Mouse (Mus musculus) intestine, postnatal 0 days (tissue): ENCODE measurements around the gene Tmem128. TPM values are rescaled to one million over a fixed set of nuclear protein-coding genes. Genes with fewer than 3 reads are reported as not detected.

Experiments used
- ATAC-seq: fragments of 200-750 bp; cut with Nextera tagmentation; 2 replicates; pipeline ENCODE4 v1.8.0; 2017; ENCODE audit warnings: mild to moderate bottlenecking, moderate TSS enrichment, moderate library complexity
- H3K27ac ChIP-seq: fragments of 300-500 bp; sonication (generic); 2 replicates; pipeline ENCODE4 v1.5.1; 2014; ENCODE audit warnings: mild to moderate bottlenecking, low read depth, low read length, moderate library complexity
- H3K27me3 ChIP-seq: fragments of 300-500 bp; sonication (generic); replicated peaks from 2 replicates; pipeline ENCODE4 v1.6.1; 2014; ENCODE audit warnings: low read length, mixed read lengths; ENCODE audit not compliant: control insufficient read depth, insufficient read depth
- H3K36me3 ChIP-seq: fragments of 300-500 bp; sonication (generic); 2 replicates; pipeline ENCODE4 v1.6.1; 2014; ENCODE audit warnings: mild to moderate bottlenecking, moderate library complexity; ENCODE audit not compliant: control insufficient read depth, insufficient read depth
- H3K4me1 ChIP-seq: fragments of 300-500 bp; sonication (generic); replicated peaks from 2 replicates; pipeline ENCODE4 v1.6.1; 2014; ENCODE audit warnings: antibody characterized with exemption, low read length, mixed read lengths; ENCODE audit not compliant: control insufficient read depth, insufficient read depth
- H3K4me2 ChIP-seq: fragments of 300-500 bp; sonication (generic); replicated peaks from 2 replicates; pipeline ENCODE4 v1.6.1; 2014; ENCODE audit warnings: low read depth, mild to moderate bottlenecking, moderate library complexity
- H3K4me3 ChIP-seq: fragments of 300-500 bp; sonication (generic); 2 replicates; pipeline ENCODE4 v1.5.1; 2014; ENCODE audit warnings: low read depth, low read length
- H3K9ac ChIP-seq: fragments of 300-500 bp; sonication (generic); 2 replicates; pipeline ENCODE4 v1.6.1; 2014; ENCODE audit warnings: mild to moderate bottlenecking, low read depth, low read length
- H3K9me3 ChIP-seq: fragments of 300-500 bp; sonication (generic); 2 replicates; pipeline ENCODE4 v1.6.1; 2016; ENCODE audit warnings: mixed run types; ENCODE audit not compliant: control insufficient read depth
- CTCF ChIP-seq: sonication (generic); IDR thresholded peaks from 2 replicates; pipeline ENCODE4 v1.5.1; 2016; ENCODE audit warnings: low read depth, mild to moderate bottlenecking, control low read depth, antibody characterized with exemption, moderate library complexity
- WGBS: fragments of 180-500 bp; shearing (Covaris S2); extraction: QIAGEN DNeasy Blood & Tissue Kit; methylation state at CpG from one replicate; pipeline ENCODE4 v1.1.7; 2014; 5-methylcytosine and 5-hydroxymethylcytosine counted together
- polyA plus RNA-seq: library from polyadenylated mRNA; unstranded; fragments of >200 nt; fragmentation: Nextera tagmentation; extraction: Ambion mirVana; gene quantifications from 2 replicates; pipeline ENCODE4 v1.2.1, GENCODE M21; 2015

The Tmem128 gene
- polyA plus RNA-seq, 1 experiment from 2014 or later = 83.1 TPM

DNA sequence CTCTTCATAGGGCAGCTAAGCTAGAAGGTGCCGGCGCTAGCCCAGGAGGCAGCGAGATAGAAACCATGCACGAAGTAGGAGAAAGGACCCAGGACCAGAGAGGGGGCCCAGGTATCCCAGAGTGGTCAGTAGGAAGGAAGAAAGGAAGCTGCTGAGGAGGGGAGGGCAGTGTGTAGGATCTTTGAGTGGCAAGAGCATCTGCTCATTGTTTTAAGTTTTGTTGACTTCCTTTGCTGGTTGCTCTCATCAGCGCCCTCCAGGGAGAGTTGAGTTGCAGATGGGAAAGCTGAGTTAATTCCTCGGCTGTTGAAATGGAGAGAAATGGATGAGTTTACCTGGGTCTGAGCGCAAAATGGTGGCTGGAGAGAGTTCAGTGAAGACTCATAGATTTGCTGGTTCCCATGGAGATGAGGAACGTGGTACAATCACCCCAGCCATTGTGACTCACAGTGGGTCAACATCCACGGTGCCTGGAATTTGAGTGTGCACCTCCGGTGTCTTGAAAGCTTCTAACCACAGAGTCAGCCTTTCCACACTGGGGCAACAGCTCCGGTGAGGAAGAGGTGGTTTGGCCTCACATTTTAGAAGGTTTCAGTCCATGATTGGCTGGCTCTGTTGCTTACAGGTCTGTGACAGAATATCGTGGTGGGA, 41.9 kb downstream of the Tmem128 start:
- H3K4me3 ChIP-seq = no peak overlapping the region
- no peak for ATAC-seq
- no peak overlapping the region for H3K9ac ChIP-seq
- WGBS = 86% methylated on average over 12 of the region's 12 CpGs
- no peak for TF ChIP-seq CTCF
- H3K4me2 ChIP-seq = no peak overlapping the region
- H3K4me1 ChIP-seq = no peaks in the 10 kb centered on the region
- H3K36me3 ChIP-seq = no peaks in the 10 kb centered on the region
- no peak overlapping the region for H3K27ac ChIP-seq
- H3K9me3 ChIP-seq = no peaks in the 10 kb centered on the region
- H3K27me3 ChIP-seq = no peaks in the 10 kb centered on the region

DNA sequence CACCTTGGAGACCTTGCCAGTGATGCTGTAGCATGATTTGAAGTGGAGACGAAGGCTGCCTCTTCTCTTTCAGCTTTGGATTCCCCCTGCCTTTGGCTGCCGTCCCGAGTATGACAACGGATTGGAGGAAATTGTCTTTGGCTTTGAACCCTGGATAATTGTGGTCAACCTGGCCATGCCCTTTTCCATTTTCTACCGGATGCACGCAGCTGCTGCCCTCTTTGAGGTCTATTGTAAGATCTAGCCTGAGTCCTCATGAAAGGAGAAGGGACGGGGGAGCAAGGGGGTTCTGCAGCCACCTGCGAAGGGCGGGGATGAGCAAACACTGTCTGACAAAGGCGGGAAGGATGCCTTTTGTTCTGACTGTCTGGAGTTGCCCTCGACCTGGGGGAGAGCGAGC, 42.7 kb downstream of the Tmem128 start:
- H3K4me3 ChIP-seq = no peak overlapping the region
- no peak for ATAC-seq
- no peaks in the 10 kb centered on the region for H3K36me3 ChIP-seq
- H3K9me3 ChIP-seq = no peaks in the 10 kb centered on the region
- no peaks in the 10 kb centered on the region for H3K27me3 ChIP-seq
- no peaks in the 10 kb centered on the region for H3K4me1 ChIP-seq
- no peak overlapping the region for H3K9ac ChIP-seq
- no peak overlapping the region for H3K4me2 ChIP-seq
- WGBS = 35% methylated on average over 12 of the region's 12 CpGs
- no peak overlapping the region for H3K27ac ChIP-seq
- no peak for TF ChIP-seq CTCF

DNA sequence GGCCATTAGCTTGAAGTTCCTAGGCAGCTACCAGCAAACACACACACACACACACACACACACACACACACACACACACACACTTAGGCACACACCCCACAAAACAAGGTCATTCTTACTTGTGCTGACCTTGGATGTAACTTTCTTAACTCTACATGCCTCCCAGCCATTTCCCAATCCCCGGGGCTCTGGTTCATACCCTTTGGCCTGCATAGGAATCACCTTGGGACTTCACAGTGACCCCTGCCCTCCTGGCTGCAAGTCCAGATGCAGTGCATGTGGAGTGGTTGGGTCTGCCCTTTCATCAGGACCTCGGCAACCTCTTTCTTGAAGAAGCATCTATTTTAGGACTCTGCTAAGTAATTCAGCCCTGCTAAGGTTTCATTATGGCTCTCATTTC, 45.3 kb downstream of the Tmem128 start:
- Histone ChIP-seq H3K36me3 (no peaks in the 10 kb centered on the region), H3K4me2 (no peak overlapping the region), H3K27me3 (peaks cover 6% of the 10 kb centered on the region; the same call in 1 of the 2 replicates), H3K27ac (no peak overlapping the region), H3K4me1 (no peaks in the 10 kb centered on the region), H3K9ac (no peak overlapping the region), H3K9me3 (no peaks in the 10 kb centered on the region), H3K4me3 (no peak overlapping the region)
- TF ChIP-seq CTCF = no peak
- WGBS = 68% methylated on average over 2 of the region's 2 CpGs
- ATAC-seq = no peak

DNA sequence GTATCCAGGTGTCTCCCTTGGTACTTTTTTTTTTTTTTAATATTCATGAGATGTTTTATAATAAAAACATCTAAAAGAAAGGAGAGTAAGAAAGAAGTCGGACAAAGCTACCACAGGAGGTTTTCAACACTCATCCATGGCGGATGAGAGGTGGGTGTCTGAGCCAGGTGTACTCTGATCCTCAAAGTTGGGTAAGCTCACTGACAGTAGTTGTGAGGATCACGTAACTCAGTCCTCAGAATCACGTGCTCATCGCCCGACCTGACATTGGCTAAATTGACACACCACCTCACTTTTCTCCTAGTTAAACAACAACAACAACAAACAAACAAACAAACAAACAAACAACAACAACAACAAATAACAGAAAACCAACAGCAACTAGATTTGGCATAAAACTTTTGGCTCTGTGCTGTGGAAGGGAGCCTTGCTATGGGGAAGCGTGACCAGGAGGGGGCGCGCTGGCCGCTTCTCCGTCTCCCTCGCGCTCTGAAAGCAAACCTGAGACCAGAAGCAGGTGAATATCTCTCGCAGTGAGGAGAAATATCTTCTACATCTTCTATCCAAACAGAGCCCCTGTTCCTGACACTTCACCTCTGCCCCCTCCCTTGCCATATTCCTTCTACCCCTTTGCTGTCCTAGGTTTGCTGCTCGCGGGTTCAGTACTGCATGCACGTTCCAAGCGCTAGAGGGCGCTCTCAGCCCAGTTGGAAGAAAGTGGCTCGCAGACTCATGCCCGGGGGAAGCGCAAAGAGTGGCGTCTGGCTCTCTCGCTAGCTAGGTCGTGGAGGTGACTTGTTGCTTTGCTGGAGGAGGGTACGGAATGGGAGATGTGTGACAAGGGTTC, 47.5 kb downstream of the Tmem128 start:
- WGBS = 10% methylated on average over 26 of the region's 26 CpGs

DNA sequence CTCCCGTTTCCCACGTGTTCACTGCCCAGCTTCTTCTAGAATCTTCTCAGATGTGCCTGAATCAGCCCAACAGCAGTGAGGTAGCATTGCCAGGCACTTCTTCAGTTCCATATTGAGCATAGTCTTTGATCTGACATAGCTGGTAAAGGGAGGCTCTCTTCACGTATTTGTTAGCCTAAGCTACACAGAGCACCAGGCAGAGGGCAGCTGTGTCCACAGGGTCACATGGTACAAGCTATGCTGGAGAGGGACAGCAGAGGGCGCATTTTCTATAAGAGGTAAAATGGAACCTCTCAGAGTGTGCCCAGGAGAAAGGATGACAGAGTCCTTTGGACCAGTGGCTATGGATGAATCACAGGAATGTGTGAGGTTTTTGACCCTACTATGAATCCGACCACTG, 48.9 kb downstream of the Tmem128 start:
- peak; percentile 75 for TF ChIP-seq CTCF
- no peak overlapping the region for H3K9ac ChIP-seq
- peaks cover 6% of the 10 kb centered on the region; the same call in 1 of the 2 replicates for H3K27me3 ChIP-seq
- no peaks in the 10 kb centered on the region for H3K9me3 ChIP-seq
- ATAC-seq = peak; percentile 34; the same call in 1 of the 2 replicates
- H3K36me3 ChIP-seq = no peaks in the 10 kb centered on the region
- H3K27ac ChIP-seq = no peak overlapping the region
- H3K4me2 ChIP-seq = no peak overlapping the region
- H3K4me3 ChIP-seq = no peak overlapping the region
- WGBS = 47% methylated on average over 5 of the region's 5 CpGs
- no peaks in the 10 kb centered on the region for H3K4me1 ChIP-seq

More for the DNA sequence above, 47.5 kb downstream of the Tmem128 start:
- H3K4me1 ChIP-seq = no peaks in the 10 kb centered on the region
- H3K27ac ChIP-seq = no peak overlapping the region
- H3K9ac ChIP-seq = no peak overlapping the region
- H3K4me2 ChIP-seq = peak overlapping the region; percentile 71
- peak; percentile 77 for ATAC-seq
- H3K9me3 ChIP-seq = no peaks in the 10 kb centered on the region
- H3K4me3 ChIP-seq = peak overlapping the region; percentile 28
- no peaks in the 10 kb centered on the region for H3K36me3 ChIP-seq
- TF ChIP-seq CTCF = peak; percentile 98
- peaks cover 6% of the 10 kb centered on the region; the same call in 1 of the 2 replicates for H3K27me3 ChIP-seq

DNA sequence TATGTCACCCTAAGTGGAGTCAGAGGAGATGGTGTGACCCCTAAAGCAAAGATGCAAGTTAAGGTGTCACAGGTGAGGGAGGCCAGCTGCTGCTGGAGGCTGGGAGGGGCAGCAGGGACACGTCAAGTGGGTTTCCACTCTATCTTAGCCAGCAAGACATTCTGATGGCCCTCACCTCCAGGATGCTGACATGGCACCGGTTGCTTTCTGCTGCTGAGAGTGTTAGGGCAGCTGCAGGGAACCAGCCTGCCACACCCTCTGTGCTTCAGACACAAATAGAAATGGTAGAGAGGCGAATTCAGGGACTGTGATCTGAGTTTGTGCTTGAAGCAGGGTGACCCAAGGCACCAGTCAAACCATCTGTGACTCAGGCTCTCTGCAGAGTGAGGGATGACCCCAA, 49.8 kb downstream of the Tmem128 start:
- 57% methylated on average over 3 of the region's 3 CpGs for WGBS
- H3K4me1 ChIP-seq = no peaks in the 10 kb centered on the region
- H3K4me3 ChIP-seq = no peak overlapping the region
- TF ChIP-seq CTCF = no peak
- H3K9me3 ChIP-seq = no peaks in the 10 kb centered on the region
- peaks cover 6% of the 10 kb centered on the region; the same call in 1 of the 2 replicates for H3K27me3 ChIP-seq
- no peak overlapping the region for H3K27ac ChIP-seq
- no peak overlapping the region for H3K4me2 ChIP-seq
- no peak for ATAC-seq
- H3K36me3 ChIP-seq = no peaks in the 10 kb centered on the region
- no peak overlapping the region for H3K9ac ChIP-seq

Other genes starting within 250 kb of the Tmem128 start
- gene Stx18, start 221.4 kb upstream of the Tmem128 start, polyA plus RNA-seq = 21.7 and 22.4 TPM in 2 replicates
- 25.0 and 28.7 TPM in 2 replicates for gene Nsg1, start 100.3 kb upstream of the Tmem128 start, polyA plus RNA-seq
- 2.9 and 3.6 TPM in 2 replicates for gene Zbtb49, start 39.7 kb upstream of the Tmem128 start, polyA plus RNA-seq
- gene Lyar, start 39.7 kb upstream of the Tmem128 start, polyA plus RNA-seq = 42.1 and 42.2 TPM in 2 replicates
- gene Otop1, start 15.8 kb downstream of the Tmem128 start, polyA plus RNA-seq = not detected in 2 replicates
- not detected in 2 replicates for gene Drd5, start 59.2 kb downstream of the Tmem128 start, polyA plus RNA-seq
- gene Slc2a9, start 243.0 kb downstream of the Tmem128 start, polyA plus RNA-seq = 2.4 and 3.4 TPM in 2 replicates